Mouse (Mus musculus) intestine, embryonic 15.5 days (tissue): ENCODE data around the gene Atp8b4. TPM values are rescaled to one million over a fixed set of nuclear protein-coding genes. Genes with fewer than 3 reads are reported as not detected.

Experiments used
- ATAC-seq: fragments of 200-750 bp; cut with Nextera tagmentation; 2 replicates; pipeline ENCODE4 v1.8.0; 2017; ENCODE audit warnings: moderate TSS enrichment, moderate library complexity
- H3K27ac ChIP-seq: fragments of 300-500 bp; sonication (generic); 2 replicates; pipeline ENCODE4 v1.5.1; 2015; ENCODE audit warnings: mild to moderate bottlenecking, inconsistent platforms
- H3K27me3 ChIP-seq: fragments of 300-500 bp; sonication (generic); replicated peaks from 2 replicates; pipeline ENCODE4 v1.6.1; 2015; ENCODE audit warnings: inconsistent platforms
- H3K36me3 ChIP-seq: fragments of 300-500 bp; sonication (generic); 2 replicates; pipeline ENCODE4 v1.6.1; 2015; ENCODE audit warnings: inconsistent platforms
- H3K4me1 ChIP-seq: fragments of 300-500 bp; sonication (generic); replicated peaks from 2 replicates; pipeline ENCODE4 v1.6.1; 2015; ENCODE audit warnings: inconsistent platforms
- H3K4me2 ChIP-seq: fragments of 300-500 bp; sonication (generic); replicated peaks from 2 replicates; pipeline ENCODE4 v1.6.1; 2015; ENCODE audit warnings: mild to moderate bottlenecking, inconsistent platforms
- H3K4me3 ChIP-seq: fragments of 300-500 bp; sonication (generic); replicated peaks from 2 replicates; pipeline ENCODE4 v1.5.1; 2015; ENCODE audit warnings: inconsistent platforms
- H3K9ac ChIP-seq: fragments of 300-500 bp; sonication (generic); 2 replicates; pipeline ENCODE4 v1.6.1; 2015; ENCODE audit warnings: inconsistent platforms
- H3K9me3 ChIP-seq: fragments of 300-500 bp; sonication (generic); 2 replicates; pipeline ENCODE4 v1.6.1; 2016; ENCODE audit warnings: inconsistent platforms
- WGBS: fragments of 180-500 bp; shearing (Covaris S2); methylation state at CpG from one replicate; pipeline ENCODE4 v1.1.7; 2015; 5-methylcytosine and 5-hydroxymethylcytosine counted together
- polyA plus RNA-seq: library from polyadenylated mRNA; unstranded; fragments of >200 nt; fragmentation: Nextera tagmentation; extraction: Ambion mirVana; gene quantifications from 2 replicates; pipeline ENCODE4 v1.2.1, GENCODE M21; 2015

Gene Atp8b4
- polyA plus RNA-seq, 1 experiment from 2014 or later, result 0.29 TPM

DNA sequence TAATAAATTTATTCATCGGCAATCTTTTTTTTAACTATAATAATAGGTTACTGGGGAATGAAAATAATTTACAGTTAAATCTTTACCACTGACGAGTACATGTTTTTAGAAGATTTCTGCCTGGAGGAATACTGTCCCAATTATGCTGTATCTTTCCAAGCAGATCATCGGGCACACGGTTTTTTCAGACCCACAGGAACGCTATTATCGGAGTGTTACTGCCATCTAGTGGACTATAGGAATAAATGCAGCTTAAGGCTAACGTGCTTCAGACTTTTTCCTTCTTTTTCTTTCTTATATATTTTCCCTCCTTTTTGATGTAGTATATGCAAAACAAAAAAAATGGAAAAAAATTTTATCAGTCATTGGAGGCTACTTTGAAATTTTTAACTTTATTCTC, 20.4 kb upstream of the Atp8b4 start:
- Histone ChIP-seq H3K36me3 (no peaks in the 10 kb centered on the region), H3K9ac (no peak overlapping the region), H3K9me3 (no peaks in the 10 kb centered on the region), H3K4me3 (no peak overlapping the region), H3K4me1 (no peaks in the 10 kb centered on the region), H3K4me2 (no peak overlapping the region), H3K27me3 (no peaks in the 10 kb centered on the region), H3K27ac (no peak overlapping the region)
- no peak for ATAC-seq
- 13% methylated on average over 7 of the region's 7 CpGs for WGBS

DNA sequence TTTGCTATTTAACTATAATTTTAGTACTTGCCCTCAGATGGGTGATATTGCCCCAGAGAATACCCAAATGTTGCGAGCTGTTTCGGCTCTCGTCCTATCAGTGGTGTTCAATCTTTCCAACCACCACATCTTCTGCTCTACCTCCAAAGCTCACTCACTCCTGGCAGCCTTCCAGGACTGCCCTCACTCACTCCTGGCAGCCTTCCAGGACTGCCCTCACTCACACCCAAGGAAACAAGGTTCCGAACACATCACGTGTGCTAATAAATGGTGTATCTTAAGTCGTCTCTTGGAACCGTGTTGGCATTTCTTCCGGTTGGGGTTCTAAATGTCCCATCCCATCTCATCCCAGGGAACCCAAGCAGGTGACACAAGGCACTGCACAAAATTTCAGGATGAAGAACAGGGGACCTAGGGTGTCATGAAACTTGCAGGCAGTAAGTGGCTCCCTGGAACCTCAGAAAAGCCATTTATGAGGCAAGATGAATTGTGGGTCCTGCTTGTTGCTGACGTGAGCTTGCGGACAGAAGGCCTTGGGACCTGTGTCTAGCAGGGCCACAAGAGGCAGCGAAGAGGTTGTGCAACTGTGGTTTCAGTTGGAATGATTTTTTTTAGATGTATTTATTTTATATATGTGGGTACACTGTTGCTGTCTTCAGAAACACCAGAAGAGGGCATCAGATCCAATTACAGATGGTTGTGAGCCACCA, 19.6 kb upstream of the Atp8b4 start:
- H3K4me2 ChIP-seq, result no peak overlapping the region
- WGBS, result 74% methylated on average over 11 of the region's 11 CpGs
- H3K36me3 ChIP-seq, result no peaks in the 10 kb centered on the region
- no peaks in the 10 kb centered on the region for H3K27me3 ChIP-seq
- H3K9ac ChIP-seq, result no peak overlapping the region
- no peaks in the 10 kb centered on the region for H3K9me3 ChIP-seq
- no peak overlapping the region for H3K27ac ChIP-seq
- H3K4me3 ChIP-seq, result no peak overlapping the region
- ATAC-seq, result no peak
- no peaks in the 10 kb centered on the region for H3K4me1 ChIP-seq

DNA sequence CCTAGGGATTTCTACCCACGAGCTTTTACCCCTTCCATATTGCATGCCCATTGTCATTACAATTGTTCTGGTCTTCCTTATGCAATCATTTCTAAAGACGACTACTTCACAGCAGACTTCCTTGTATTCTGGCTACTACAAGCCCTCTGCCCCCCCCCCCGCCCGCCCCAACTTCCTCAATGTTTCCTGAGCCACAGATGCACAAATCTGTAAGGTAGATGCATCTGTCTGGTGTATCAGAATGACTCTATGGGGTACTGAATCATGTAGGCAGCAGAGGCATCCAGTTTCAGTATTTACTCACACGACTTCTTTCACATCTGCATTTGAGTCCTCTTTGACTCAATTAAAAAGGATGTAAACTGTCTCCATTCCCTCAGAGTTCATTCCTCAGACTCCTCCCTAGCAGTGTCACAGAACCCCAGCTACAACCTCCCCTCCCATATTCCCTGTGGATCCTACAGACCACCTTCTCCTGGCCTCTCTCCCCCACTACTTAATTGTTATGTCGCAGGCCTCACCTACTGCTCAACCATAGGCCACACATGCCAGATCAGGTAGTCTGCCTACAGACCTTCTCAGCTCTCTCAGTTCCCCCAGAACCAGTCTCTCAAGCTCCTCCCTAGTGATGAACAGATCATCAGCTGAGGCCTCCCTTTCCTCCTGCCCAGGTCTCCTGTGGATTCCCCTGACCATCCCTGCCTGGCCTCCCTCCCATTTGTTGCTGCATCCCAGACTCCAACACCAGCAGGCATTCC, 14.8 kb upstream of the Atp8b4 start:
- Histone ChIP-seq H3K36me3 (no peaks in the 10 kb centered on the region), H3K27ac (no peak overlapping the region), H3K9ac (no peak overlapping the region), H3K4me1 (no peaks in the 10 kb centered on the region), H3K4me3 (no peak overlapping the region), H3K4me2 (no peak overlapping the region), H3K27me3 (no peaks in the 10 kb centered on the region), H3K9me3 (no peaks in the 10 kb centered on the region)
- no peak for ATAC-seq
- 73% methylated on average over 6 of the region's 6 CpGs for WGBS

DNA sequence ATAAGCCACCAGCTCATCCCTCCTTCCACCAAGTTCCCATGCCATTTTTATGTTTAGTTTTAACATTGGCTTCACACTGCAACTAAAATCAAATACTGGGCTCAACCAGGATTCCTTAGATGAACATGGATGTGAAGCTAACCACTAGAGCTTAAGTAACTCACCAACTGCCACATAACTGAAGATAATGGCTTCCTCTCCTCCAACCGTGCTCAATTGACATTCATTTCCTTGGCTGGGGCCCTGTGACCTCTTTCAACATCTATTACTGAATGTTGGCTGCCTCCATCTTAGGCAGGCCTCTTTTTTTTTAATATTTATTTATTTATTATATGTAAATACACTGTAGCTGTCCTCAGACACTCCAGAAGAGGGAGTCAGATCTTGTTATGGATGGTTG, 7.8 kb upstream of the Atp8b4 start:
- WGBS, result 58% methylated on average over 1 of the region's 1 CpGs
- no peaks in the 10 kb centered on the region for H3K36me3 ChIP-seq
- no peaks in the 10 kb centered on the region for H3K9me3 ChIP-seq
- H3K4me1 ChIP-seq, result no peaks in the 10 kb centered on the region
- no peaks in the 10 kb centered on the region for H3K27me3 ChIP-seq
- no peak overlapping the region for H3K4me2 ChIP-seq
- no peak overlapping the region for H3K27ac ChIP-seq
- H3K9ac ChIP-seq, result no peak overlapping the region
- no peak overlapping the region for H3K4me3 ChIP-seq
- ATAC-seq, result no peak

DNA sequence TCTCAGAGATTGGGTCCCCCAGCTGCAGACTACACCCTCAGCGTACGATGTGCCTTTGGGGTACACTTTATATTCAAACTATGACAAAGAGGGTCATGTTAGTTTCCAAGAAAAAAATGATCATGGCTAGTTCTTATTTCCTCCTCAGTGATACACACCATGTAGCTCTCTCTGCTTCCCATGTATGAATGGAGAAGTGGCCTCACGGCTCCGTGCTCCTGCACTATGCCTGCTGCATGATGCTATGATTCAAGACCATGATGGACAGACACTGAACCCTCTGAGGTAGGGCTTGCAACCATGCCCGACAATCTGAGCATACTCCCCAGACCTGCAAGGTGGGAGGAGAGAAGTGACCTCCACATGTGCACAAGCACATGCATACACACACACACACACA, 7.0 kb upstream of the Atp8b4 start:
- Histone ChIP-seq H3K4me3 (no peak overlapping the region), H3K4me1 (no peaks in the 10 kb centered on the region), H3K9ac (no peak overlapping the region), H3K36me3 (no peaks in the 10 kb centered on the region), H3K4me2 (no peak overlapping the region), H3K27ac (no peak overlapping the region), H3K27me3 (no peaks in the 10 kb centered on the region), H3K9me3 (no peaks in the 10 kb centered on the region)
- ATAC-seq, result no peak
- WGBS, result 92% methylated on average over 5 of the region's 5 CpGs

DNA sequence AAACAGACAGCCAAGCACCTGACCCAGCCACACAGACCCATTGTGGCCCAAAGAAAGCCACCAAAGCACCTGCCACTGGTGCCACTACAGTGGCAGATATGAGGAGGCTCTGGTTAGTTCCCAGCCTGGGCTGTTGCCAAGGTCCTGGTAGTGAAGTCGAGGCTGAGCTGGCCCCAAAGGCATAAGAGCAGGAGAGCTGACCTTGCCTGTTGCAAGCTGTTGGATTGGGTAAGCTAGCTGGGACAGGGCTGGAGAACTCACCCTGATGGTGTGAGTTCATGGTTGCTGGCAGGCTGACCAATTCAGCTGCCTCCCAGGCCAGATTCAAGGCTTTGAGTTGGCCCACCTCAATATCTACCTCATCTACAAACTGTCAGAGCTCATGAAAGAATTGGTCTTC, 4.7 kb upstream of the Atp8b4 start:
- Histone ChIP-seq H3K27ac (no peak overlapping the region), H3K9me3 (no peaks in the 10 kb centered on the region), H3K4me1 (no peaks in the 10 kb centered on the region), H3K9ac (no peak overlapping the region), H3K4me2 (no peak overlapping the region), H3K27me3 (0 out of 2 replicates have a peak, but pooled peaks cover 2% of the 10 kb centered on the region), H3K36me3 (no peaks in the 10 kb centered on the region), H3K4me3 (no peak overlapping the region)
- no peak for ATAC-seq
- 86% methylated on average over 1 of the region's 1 CpGs for WGBS

DNA sequence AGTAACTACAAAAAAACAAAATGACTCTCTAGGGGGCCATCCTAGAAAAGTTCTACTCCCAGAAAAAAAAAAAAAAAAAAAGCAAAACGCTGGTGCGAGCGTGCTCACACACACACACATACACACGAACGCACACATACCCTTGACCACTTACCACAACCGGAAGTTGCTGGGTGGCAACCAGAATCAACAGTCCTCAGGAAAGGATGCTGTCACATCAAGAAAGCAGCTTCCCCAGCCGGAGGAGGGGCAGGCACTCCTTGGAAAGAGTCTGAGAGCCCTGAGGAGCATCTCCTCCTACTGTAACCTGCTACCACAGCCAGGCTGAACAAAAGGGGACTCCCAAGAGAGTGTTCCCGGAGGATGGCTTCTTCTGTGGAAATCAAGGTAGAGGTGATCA, 744 bp downstream of the Atp8b4 start:
- Histone ChIP-seq H3K4me2 (no peak overlapping the region), H3K9ac (no peak overlapping the region), H3K4me3 (no peak overlapping the region), H3K9me3 (no peaks in the 10 kb centered on the region), H3K4me1 (no peaks in the 10 kb centered on the region), H3K27me3 (0 out of 2 replicates have a peak, but pooled peaks cover 2% of the 10 kb centered on the region), H3K36me3 (no peaks in the 10 kb centered on the region), H3K27ac (no peak overlapping the region)
- ATAC-seq, result no peak
- WGBS, result 69% methylated on average over 8 of the region's 8 CpGs

DNA sequence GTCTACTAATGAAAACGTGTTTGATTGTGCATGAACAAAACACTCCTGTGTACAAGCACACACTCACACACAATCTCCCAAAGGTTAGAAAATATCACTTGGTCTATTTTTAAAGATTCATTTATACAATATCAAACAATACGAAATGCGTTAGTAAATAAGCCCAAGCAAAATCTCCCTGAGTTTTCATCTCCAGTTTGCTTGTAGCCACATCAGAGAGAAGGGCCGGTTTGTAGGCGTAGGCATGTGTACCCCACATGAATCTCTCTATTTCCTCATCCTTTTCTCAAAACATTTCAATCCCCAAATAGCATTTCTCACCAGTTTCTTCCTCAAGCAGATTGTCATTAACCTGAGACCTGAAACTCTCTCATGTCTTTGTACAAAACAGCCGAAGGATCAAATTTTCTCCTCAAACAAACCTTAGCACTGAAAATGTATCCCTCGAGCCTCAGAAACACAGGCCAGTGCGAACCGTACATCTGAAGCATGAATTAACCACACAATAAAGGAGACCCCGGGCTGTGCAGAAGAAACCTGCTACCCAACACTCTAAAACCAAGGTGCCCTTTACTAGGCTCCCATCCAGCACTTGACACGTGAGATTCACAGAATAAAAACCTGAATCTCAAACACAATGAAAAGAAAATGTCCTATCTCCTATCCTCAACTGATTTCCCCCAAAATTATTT, 1.6 kb downstream of the Atp8b4 start:
- Histone ChIP-seq H3K4me2 (no peak overlapping the region), H3K36me3 (no peaks in the 10 kb centered on the region), H3K9ac (no peak overlapping the region), H3K4me1 (no peaks in the 10 kb centered on the region), H3K27ac (no peak overlapping the region), H3K9me3 (no peaks in the 10 kb centered on the region), H3K4me3 (no peak overlapping the region), H3K27me3 (0 out of 2 replicates have a peak, but pooled peaks cover 2% of the 10 kb centered on the region)
- WGBS, result 86% methylated on average over 11 of the region's 11 CpGs
- ATAC-seq, result no peak

DNA sequence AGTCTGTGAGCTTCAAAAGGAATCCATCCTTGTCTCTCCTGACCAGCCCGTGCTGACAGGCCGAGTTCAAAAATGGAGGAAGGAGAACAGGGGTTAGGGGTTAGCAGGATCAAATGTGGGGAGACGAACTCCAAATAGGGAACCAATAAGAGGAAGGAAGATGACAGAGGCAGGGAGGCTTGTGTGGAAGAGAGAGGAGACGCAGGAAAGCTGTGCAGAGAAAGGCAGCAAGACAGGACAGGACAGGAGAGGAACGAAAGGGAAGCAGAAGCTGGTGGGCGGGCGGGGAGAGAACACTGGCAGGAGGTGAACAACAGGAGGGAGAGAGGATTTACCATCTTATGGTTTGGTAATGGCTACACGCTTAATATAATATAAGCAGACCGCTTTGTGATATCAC, 3.6 kb downstream of the Atp8b4 start:
- Histone ChIP-seq H3K27ac (no peak overlapping the region), H3K9ac (no peak overlapping the region), H3K4me2 (no peak overlapping the region), H3K36me3 (no peaks in the 10 kb centered on the region), H3K27me3 (0 out of 2 replicates have a peak, but pooled peaks cover 2% of the 10 kb centered on the region), H3K4me1 (no peaks in the 10 kb centered on the region), H3K9me3 (no peaks in the 10 kb centered on the region), H3K4me3 (no peak overlapping the region)
- 78% methylated on average over 9 of the region's 9 CpGs for WGBS
- no peak for ATAC-seq

DNA sequence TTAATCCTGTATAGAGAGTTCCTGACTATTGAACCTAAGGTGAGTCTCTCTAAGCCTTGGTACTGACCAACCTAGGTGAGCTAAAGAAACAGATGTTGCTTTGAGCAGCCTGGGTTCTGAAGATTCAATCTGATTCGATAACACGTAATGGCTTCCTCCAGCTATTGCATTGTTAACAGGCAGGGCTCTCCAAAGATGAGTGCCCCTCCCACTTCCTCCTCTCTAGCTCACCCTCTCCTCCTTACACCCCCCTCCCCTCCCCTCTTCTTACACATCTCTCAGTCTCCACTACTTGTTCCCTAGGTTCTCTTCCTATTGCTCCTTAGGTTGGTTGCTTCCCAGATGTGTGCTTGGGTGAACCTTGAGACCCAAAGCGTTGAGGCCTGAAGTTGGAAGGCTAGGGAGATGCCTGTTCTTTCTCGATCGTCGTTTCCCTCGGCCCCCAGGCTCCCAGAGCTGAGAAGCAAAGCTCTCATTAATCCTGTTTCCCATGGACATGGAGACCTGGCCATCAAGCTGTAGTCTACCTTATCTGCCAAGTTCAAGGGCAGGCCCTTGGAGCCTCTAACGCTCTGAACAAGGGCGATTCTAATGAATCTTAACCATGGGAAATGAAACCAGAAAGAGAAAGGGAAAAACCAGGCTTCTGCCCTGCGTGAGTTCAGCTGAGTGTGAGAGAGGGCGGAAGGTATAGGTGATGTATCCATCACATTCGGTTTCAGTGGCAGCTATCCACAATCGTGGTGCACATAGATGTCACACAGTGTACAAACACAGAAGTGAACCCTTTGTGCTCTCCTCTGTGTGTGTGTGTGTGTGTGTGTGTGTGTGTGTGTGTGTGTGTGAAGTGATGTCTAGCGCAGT, 4.4 kb downstream of the Atp8b4 start:
- H3K4me2 ChIP-seq, result no peak overlapping the region
- no peak for ATAC-seq
- H3K9me3 ChIP-seq, result no peaks in the 10 kb centered on the region
- H3K4me3 ChIP-seq, result no peak overlapping the region
- H3K4me1 ChIP-seq, result no peaks in the 10 kb centered on the region
- H3K27me3 ChIP-seq, result 0 out of 2 replicates have a peak, but pooled peaks cover 2% of the 10 kb centered on the region
- no peak overlapping the region for H3K27ac ChIP-seq
- 76% methylated on average over 14 of the region's 14 CpGs for WGBS
- no peak overlapping the region; the same call in 1 of the 2 replicates for H3K9ac ChIP-seq
- H3K36me3 ChIP-seq, result no peaks in the 10 kb centered on the region

DNA sequence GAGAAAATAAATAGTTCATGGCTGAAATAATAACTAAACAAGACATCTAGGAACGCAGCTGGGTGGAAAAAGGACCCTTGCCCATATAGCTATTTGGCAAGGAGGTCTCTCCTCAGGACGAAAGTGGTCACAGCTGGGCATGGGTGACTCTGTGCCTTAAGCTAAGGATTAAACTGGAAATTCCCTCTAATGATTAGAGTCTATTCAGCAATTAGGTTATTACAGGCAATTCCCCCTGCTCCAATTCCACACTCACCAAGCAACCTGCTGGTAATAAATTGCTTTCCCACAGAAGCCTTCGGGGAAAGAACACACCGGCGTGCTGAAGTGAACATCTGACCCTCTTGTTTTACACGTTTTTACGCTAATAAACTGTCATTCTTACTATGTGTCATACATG, 5.2 kb downstream of the Atp8b4 start:
- H3K4me3 ChIP-seq, result no peak overlapping the region
- whole genome bisulfite sequencing, result 73% methylated on average over 7 of the region's 7 CpGs
- H3K4me2 ChIP-seq, result no peak overlapping the region

DNA sequence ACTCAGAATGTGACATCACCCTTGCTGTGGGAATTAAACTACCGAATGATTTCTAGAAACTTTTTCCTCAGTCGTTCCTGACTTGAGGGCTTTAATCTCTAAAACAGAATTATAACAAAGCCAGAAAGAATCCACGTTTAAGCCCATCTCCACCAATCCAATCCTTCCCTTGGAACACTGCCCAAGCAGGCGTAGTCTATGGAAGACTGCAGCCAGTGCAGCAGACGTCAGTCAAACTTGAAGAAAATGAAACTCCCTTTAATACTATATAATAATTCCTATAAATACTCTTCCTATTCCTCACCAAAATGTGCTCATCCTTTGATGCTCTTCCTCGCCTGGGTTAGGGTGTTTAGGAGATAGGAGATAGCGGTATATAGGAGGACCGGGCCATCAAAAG, 7.2 kb downstream of the Atp8b4 start:
- Histone ChIP-seq H3K9me3 (no peaks in the 10 kb centered on the region), H3K27ac (no peak overlapping the region), H3K27me3 (no peaks in the 10 kb centered on the region), H3K9ac (no peak overlapping the region), H3K4me1 (no peaks in the 10 kb centered on the region), H3K36me3 (no peaks in the 10 kb centered on the region), H3K4me2 (no peak overlapping the region), H3K4me3 (no peak overlapping the region)
- no peak for ATAC-seq
- 78% methylated on average over 8 of the region's 8 CpGs for WGBS

More for the DNA sequence above, 5.2 kb downstream of the Atp8b4 start:
- H3K9ac ChIP-seq, result no peak overlapping the region
- no peak overlapping the region for H3K27ac ChIP-seq
- no peaks in the 10 kb centered on the region for H3K36me3 ChIP-seq
- no peaks in the 10 kb centered on the region for H3K9me3 ChIP-seq
- ATAC-seq, result no peak
- H3K27me3 ChIP-seq, result no peaks in the 10 kb centered on the region
- no peaks in the 10 kb centered on the region for H3K4me1 ChIP-seq
